Mouse (Mus musculus) midbrain, embryonic 15.5 days (tissue): Measurements from ENCODE around the gene Eci1. TPM values are rescaled to one million over a fixed set of nuclear protein-coding genes. Genes with fewer than 3 reads are reported as not detected.

Experiments used
- ATAC-seq: fragments of 200-750 bp; cut with Nextera tagmentation; replicated peaks from 2 replicates; pipeline ENCODE4 v1.8.0; 2017; ENCODE audit warnings: moderate TSS enrichment
- H3K27ac ChIP-seq: fragments of 300-500 bp; sonication (generic); 2 replicates; pipeline ENCODE4 v1.5.1; 2015; ENCODE audit warnings: mild to moderate bottlenecking, inconsistent platforms
- H3K27me3 ChIP-seq: fragments of 300-500 bp; sonication (generic); replicated peaks from 2 replicates; pipeline ENCODE4 v1.6.1; 2015; ENCODE audit warnings: inconsistent platforms
- H3K36me3 ChIP-seq: fragments of 300-500 bp; sonication (generic); replicated peaks from 2 replicates; pipeline ENCODE4 v1.6.1; 2015; ENCODE audit warnings: inconsistent platforms
- H3K4me1 ChIP-seq: fragments of 300-500 bp; sonication (generic); 2 replicates; pipeline ENCODE4 v1.6.1; 2015; ENCODE audit warnings: inconsistent platforms
- H3K4me2 ChIP-seq: fragments of 300-500 bp; sonication (generic); 2 replicates; pipeline ENCODE4 v1.6.1; 2015; ENCODE audit warnings: inconsistent platforms, mild to moderate bottlenecking, moderate library complexity
- H3K4me3 ChIP-seq: fragments of 300-500 bp; sonication (generic); 2 replicates; pipeline ENCODE4 v1.5.1; 2015; ENCODE audit warnings: mild to moderate bottlenecking, inconsistent platforms
- H3K9ac ChIP-seq: fragments of 300-500 bp; sonication (generic); 2 replicates; pipeline ENCODE4 v1.6.1; 2015; ENCODE audit warnings: mild to moderate bottlenecking, inconsistent platforms
- H3K9me3 ChIP-seq: fragments of 300-500 bp; sonication (generic); 2 replicates; pipeline ENCODE4 v1.6.1; 2016; ENCODE audit warnings: inconsistent platforms
- WGBS: fragments of 180-500 bp; shearing (Covaris S2); methylation state at CpG from one replicate; pipeline ENCODE4 v1.1.7; 2015; ENCODE audit warnings: mixed read lengths; 5-methylcytosine and 5-hydroxymethylcytosine counted together
- polyA plus RNA-seq: library from polyadenylated mRNA; unstranded; fragments of >200 nt; fragmentation: Nextera tagmentation; extraction: Ambion mirVana; gene quantifications from 2 replicates; pipeline ENCODE4 v1.2.1, GENCODE M21; 2015

Gene Eci1
- polyA plus RNA-seq, 1 experiment from 2014 or later, result 36.4 TPM

GRCm38 (mm10) chr17:24463374-24464133 lies 37.1 kb downstream of the Eci1 start:
- no peaks in the 10 kb centered on the region for H3K4me1 ChIP-seq
- no peaks in the 10 kb centered on the region for H3K36me3 ChIP-seq
- H3K27me3 ChIP-seq, result no peaks in the 10 kb centered on the region
- H3K27ac ChIP-seq, result no peak overlapping the region
- ATAC-seq, result no peak
- no peak overlapping the region for H3K4me3 ChIP-seq
- no peaks in the 10 kb centered on the region for H3K9me3 ChIP-seq
- H3K9ac ChIP-seq, result no peak overlapping the region
- H3K4me2 ChIP-seq, result no peak overlapping the region
- 59% methylated on average over 6 of the region's 6 CpGs for WGBS

- Histone ChIP-seq H3K4me1 (peaks cover 24% of the 10 kb centered on the region), H3K27ac (no peak overlapping the region), H3K27me3 (no peaks in the 10 kb centered on the region), H3K36me3 (no peaks in the 10 kb centered on the region), H3K4me3 (no peak overlapping the region), H3K9me3 (no peaks in the 10 kb centered on the region), H3K9ac (no peak overlapping the region), H3K4me2 (no peak overlapping the region)
- no peak for ATAC-seq
- 91% methylated on average over 5 of the region's 5 CpGs for WGBS
These were observed 42.3 kb downstream of the Eci1 start for GRCm38 (mm10) chr17:24468636-24469246.

- H3K36me3 ChIP-seq, result 0 out of 2 replicates have a peak, but pooled peaks cover 2% of the 10 kb centered on the region
- peak overlapping the region; percentile 67 for H3K4me3 ChIP-seq
- peak overlapping the region; percentile 81 for H3K27ac ChIP-seq
- H3K27me3 ChIP-seq, result no peaks in the 10 kb centered on the region
- 20% methylated on average over 7 of the region's 7 CpGs for WGBS
- H3K4me2 ChIP-seq, result peak overlapping the region; percentile 99
- no peaks in the 10 kb centered on the region for H3K9me3 ChIP-seq
- H3K4me1 ChIP-seq, result peaks cover 24% of the 10 kb centered on the region
- peak overlapping the region; percentile 62 for H3K9ac ChIP-seq
- ATAC-seq, result no peak; the same call in 1 of the 2 replicates
These were observed 43.0 kb downstream of the Eci1 start for GRCm38 (mm10) chr17:24469336-24469909.

DNA sequence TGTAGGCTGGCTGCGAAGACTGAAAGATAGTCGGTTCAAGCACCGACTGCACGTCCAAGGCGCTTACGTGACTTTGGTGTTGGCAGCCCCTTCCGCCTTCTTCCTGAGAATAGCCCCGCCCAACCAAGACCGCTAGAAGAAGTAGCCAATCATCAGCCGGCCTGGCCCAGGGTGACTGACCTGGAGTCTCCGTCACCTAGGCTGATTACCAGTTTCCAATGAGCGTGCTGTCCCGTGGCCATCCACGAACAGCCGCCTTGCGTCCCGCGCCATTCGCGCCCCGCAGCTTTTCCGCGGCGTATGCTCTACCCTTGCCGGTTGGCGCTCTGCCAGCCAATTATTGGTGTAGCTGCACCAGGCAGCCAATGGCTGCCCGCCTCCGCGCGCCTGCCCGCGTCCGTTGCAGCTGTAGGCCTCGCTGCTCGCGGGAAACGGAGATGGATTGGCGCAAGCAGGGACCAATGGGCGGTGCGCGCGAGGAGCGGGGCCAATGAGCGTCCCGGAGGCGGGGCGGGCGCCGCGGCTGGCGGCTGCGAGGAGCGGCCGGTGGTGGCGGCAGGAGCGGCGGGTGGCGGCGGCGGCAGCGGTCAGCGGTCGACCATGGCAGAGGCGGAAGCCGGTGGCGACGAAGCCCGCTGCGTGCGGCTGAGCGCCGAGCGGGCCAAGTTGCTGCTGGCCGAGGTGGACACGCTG lies 43.6 kb downstream of the Eci1 start, which contains the start of the genes E4f1 and Pgp:
Gene E4f1, minus strand, starts transcription at position 404 of the 693 bp plus-strand sequence.
Gene Pgp, plus strand, starts transcription at position 483 of the 693 bp plus-strand sequence.
- Histone ChIP-seq H3K9me3 (no peaks in the 10 kb centered on the region), H3K4me1 (peaks cover 24% of the 10 kb centered on the region), H3K4me2 (peak within 1 kb of the TSS; percentile 99), H3K27ac (peak within 1 kb of the TSS; percentile 81), H3K36me3 (0 out of 2 replicates have a peak, but pooled peaks cover 2% of the 10 kb centered on the region), H3K4me3 (peak within 1 kb of the TSS; percentile 67), H3K9ac (peak within 1 kb of the TSS; percentile 62), H3K27me3 (no peaks in the 10 kb centered on the region)
- WGBS, result under 1% methylated on average over 70 of the region's 75 CpGs
- ATAC-seq, result peak; percentile 98

DNA sequence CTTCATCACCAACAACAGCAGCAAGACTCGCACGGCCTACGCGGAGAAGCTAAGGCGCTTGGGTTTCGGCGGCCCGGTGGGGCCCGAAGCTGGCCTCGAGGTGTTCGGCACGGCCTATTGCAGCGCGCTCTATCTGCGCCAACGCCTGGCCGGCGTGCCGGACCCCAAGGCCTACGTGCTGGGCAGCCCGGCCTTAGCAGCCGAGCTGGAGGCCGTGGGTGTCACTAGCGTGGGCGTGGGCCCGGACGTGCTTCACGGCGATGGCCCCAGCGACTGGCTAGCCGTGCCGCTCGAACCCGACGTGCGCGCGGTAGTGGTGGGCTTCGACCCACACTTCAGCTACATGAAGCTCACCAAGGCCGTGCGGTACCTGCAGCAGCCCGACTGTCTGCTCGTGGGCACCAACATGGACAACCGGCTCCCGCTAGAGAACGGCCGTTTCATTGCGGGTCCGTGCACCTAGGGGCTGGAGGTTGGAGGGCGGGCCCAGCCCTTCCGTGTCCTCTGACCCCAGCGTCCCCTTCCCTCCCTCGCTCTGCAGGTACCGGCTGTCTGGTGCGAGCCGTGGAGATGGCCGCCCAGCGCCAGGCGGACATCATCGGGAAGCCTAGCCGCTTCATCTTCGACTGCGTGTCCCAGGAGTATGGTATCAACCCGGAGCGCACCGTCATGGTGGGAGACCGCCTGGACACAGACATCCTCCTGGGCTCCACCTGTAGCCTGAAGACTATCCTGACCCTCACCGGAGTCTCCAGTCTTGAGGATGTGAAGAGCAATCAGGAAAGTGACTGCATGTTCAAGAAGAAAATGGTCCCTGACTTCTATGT lies 44.5 kb downstream of the Eci1 start:
- peak overlapping the region; percentile 67 for H3K4me3 ChIP-seq
- peaks cover 24% of the 10 kb centered on the region for H3K4me1 ChIP-seq
- H3K27ac ChIP-seq, result peak overlapping the region; percentile 81
- peak overlapping the region; percentile 62 for H3K9ac ChIP-seq
- peaks cover 9% of the 10 kb centered on the region for H3K36me3 ChIP-seq
- WGBS, result under 1% methylated on average over 68 of the region's 68 CpGs
- ATAC-seq, result peak; percentile 22
- no peaks in the 10 kb centered on the region for H3K9me3 ChIP-seq
- H3K4me2 ChIP-seq, result peak overlapping the region; percentile 99
- H3K27me3 ChIP-seq, result no peaks in the 10 kb centered on the region

DNA sequence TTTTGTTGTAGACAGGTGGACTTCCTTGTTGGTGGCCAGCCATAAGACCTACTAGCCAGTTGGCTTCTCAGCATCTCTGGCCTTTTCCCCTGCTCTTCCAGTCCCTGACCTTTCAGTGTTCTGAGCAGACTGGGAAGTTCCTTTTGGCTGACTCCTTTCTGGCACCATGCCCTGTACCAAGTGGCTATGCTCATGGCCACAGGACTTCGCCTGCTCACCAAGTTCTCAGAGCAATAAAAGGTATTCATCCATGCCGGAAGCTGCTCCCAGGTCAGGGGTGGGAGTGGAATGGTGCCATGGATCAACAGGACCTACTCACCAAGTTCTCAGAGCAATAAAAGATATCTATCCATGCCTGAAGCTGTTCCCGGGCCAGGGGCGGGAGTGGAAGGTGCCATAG lies 46.1 kb downstream of the Eci1 start:
- no peaks in the 10 kb centered on the region for H3K27me3 ChIP-seq
- 89% methylated on average over 4 of the region's 4 CpGs for WGBS
- peaks cover 27% of the 10 kb centered on the region for H3K4me1 ChIP-seq
- peak overlapping the region; percentile 99; the same call in 1 of the 2 replicates for H3K4me2 ChIP-seq
- no peak for ATAC-seq
- H3K9ac ChIP-seq, result no peak overlapping the region
- no peak overlapping the region for H3K27ac ChIP-seq
- no peaks in the 10 kb centered on the region for H3K9me3 ChIP-seq
- no peak overlapping the region for H3K4me3 ChIP-seq
- H3K36me3 ChIP-seq, result peaks cover 18% of the 10 kb centered on the region

DNA sequence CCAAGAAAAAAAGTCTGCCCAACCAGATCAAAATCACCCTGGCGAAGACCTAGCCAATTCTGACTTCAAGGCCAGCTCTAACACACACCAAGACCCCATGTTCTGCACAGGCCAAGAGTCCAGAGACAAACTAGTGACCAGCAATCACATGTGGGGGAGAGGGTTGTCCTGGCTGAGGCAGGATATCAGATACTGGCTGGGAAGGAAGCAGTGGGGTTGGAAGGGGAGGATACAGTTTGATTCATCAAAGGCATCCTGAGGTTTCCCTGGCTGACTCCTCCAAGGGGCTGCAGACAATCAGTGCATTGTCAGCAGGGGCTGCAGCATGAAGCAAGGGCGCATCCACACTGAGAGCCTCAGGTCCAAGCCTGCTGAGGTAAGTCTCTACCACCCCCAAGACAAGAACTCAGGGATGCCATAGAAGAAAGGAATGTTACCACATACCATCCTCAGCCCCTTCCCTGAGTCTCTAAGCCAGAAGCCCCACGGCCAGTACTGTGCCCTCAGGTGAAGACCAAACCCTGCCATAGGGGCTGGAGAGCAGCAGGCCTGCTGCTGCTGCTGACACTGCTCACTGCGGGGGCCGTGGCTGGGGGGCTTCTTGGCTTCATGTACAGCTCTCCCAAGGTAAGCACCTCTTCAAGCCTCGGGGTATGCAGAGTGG lies 47.3 kb downstream of the Eci1 start, which contains the start of gene Bricd5:
Gene Bricd5, plus strand, starts transcription at position 273 of the 664 bp plus-strand sequence.
- Histone ChIP-seq H3K36me3 (peaks cover 18% of the 10 kb centered on the region), H3K27ac (no peak within 1 kb of the TSS), H3K27me3 (no peaks in the 10 kb centered on the region), H3K4me1 (peaks cover 36% of the 10 kb centered on the region), H3K9me3 (no peaks in the 10 kb centered on the region), H3K4me3 (no peak within 1 kb of the TSS), H3K4me2 (peak within 1 kb of the TSS; percentile 2; the same call in 1 of the 2 replicates), H3K9ac (no peak within 1 kb of the TSS)
- WGBS, result 87% methylated on average over 6 of the region's 6 CpGs
- ATAC-seq, result no peak

DNA sequence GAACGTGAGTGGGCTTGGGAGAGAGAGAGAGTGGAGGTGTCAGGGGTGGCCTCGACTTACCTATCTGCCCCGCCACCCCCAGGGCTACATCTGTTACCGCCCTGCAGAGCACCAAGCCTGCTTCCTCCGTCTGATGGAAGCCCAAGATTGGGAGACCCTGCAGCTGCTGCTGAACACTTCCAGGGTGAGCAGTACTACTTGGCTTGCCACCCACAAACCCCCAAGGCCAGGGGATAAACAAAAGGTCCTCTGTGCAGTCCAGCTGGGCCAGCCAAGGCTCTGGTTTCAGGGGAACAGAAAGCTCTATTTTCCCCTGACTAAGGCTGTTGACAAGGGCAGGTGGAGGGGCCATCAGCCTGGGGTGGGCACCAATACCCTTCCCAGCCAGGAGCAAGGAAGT lies 48.1 kb downstream of the Eci1 start:
- H3K9me3 ChIP-seq, result no peaks in the 10 kb centered on the region
- ATAC-seq, result no peak
- H3K27me3 ChIP-seq, result no peaks in the 10 kb centered on the region
- H3K4me2 ChIP-seq, result no peak overlapping the region
- H3K36me3 ChIP-seq, result peaks cover 18% of the 10 kb centered on the region
- no peak overlapping the region for H3K9ac ChIP-seq
- WGBS, result 91% methylated on average over 5 of the region's 5 CpGs
- peaks cover 36% of the 10 kb centered on the region for H3K4me1 ChIP-seq
- no peak overlapping the region for H3K27ac ChIP-seq
- no peak overlapping the region for H3K4me3 ChIP-seq

DNA sequence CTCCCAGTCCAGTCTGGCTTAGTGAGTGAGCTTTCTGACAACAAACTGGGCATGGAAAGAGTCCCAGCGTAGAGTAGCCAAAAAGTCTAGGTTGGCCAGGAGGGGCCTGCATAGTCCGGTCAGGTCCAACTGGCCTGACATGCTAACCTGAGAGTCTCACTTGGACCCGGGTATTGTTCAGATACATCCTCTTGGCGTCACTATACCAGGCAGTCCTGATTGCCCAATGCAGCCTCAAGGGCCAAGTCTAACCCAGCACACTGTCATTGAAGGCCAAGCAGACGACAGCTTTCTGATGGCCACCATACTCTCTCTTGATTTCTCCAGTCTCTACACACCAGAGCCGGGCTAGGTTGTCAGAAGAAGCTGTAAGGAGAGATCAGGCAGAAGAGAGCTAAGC lies 49.1 kb downstream of the Eci1 start:
- Histone ChIP-seq H3K36me3 (peaks cover 18% of the 10 kb centered on the region), H3K4me1 (peaks cover 45% of the 10 kb centered on the region), H3K27ac (no peak overlapping the region), H3K9ac (no peak overlapping the region), H3K27me3 (no peaks in the 10 kb centered on the region), H3K4me3 (no peak overlapping the region), H3K4me2 (no peak overlapping the region), H3K9me3 (no peaks in the 10 kb centered on the region)
- WGBS, result 95% methylated on average over 6 of the region's 6 CpGs
- no peak for ATAC-seq

- Histone ChIP-seq H3K27ac (no peak overlapping the region), H3K4me2 (no peak overlapping the region), H3K9me3 (no peaks in the 10 kb centered on the region), H3K9ac (no peak overlapping the region), H3K27me3 (no peaks in the 10 kb centered on the region), H3K4me3 (no peak overlapping the region), H3K4me1 (peaks cover 41% of the 10 kb centered on the region), H3K36me3 (peaks cover 18% of the 10 kb centered on the region)
- ATAC-seq, result no peak
- WGBS, result 92% methylated on average over 10 of the region's 10 CpGs
These were observed 49.8 kb downstream of the Eci1 start for GRCm38 (mm10) chr17:24476022-24476776.
